Mouse (Mus musculus) liver, adult 2 months (tissue): ENCODE data around the gene Kcna10. TPM values are rescaled to one million over a fixed set of nuclear protein-coding genes. Genes with fewer than 3 reads are reported as not detected.

Source experiments
- DNase-seq: peaks from one replicate; pipeline ENCODE4 v3.0.0-alpha.2; 2011; ENCODE audit warnings: low read depth, low spot score; ENCODE audit errors: extremely low read depth
- H3K27ac ChIP-seq: fragments of 200-500 bp; replicated peaks from 2 replicates; pipeline ENCODE4 v1.5.1; 2012; ENCODE audit warnings: low read depth, mild to moderate bottlenecking, control low read depth, inconsistent platforms, low read length; ENCODE audit not compliant: insufficient read depth
- H3K27me3 ChIP-seq: fragments of 200-500 bp; 2 replicates; pipeline ENCODE4 v1.6.1; 2012; ENCODE audit warnings: mild to moderate bottlenecking, moderate library complexity, low read length, inconsistent platforms; ENCODE audit not compliant: control insufficient read depth, insufficient read depth
- H3K36me3 ChIP-seq: fragments of 200-500 bp; 2 replicates; pipeline ENCODE4 v1.6.1; 2012; ENCODE audit warnings: low read length, inconsistent platforms; ENCODE audit not compliant: control insufficient read depth, insufficient read depth
- H3K4me1 ChIP-seq: fragments of 200-500 bp; 2 replicates; pipeline ENCODE4 v1.6.1; 2011; ENCODE audit warnings: low read length; ENCODE audit not compliant: control insufficient read depth, insufficient read depth
- H3K4me3 ChIP-seq: fragments of 200-500 bp; 2 replicates; pipeline ENCODE4 v1.5.1; 2011; ENCODE audit warnings: low read depth, mild to moderate bottlenecking, control low read depth, low read length, moderate library complexity; ENCODE audit not compliant: insufficient read depth
- H3K79me2 ChIP-seq: fragments of 200-500 bp; 2 replicates; pipeline ENCODE4 v1.6.1; 2012; ENCODE audit warnings: inconsistent platforms, mild to moderate bottlenecking, low read length, moderate library complexity; ENCODE audit not compliant: control insufficient read depth, insufficient read depth
- H3K9ac ChIP-seq: fragments of 200-500 bp; 2 replicates; pipeline ENCODE4 v1.6.1; 2012; ENCODE audit warnings: low read depth, mild to moderate bottlenecking, control low read depth, inconsistent platforms, low read length
- CTCF ChIP-seq: fragments of 200-500 bp; IDR thresholded peaks from 2 replicates; pipeline ENCODE4 v1.5.1; 2011; ENCODE audit warnings: low read depth, low read length, control low read depth
- POLR2A ChIP-seq: fragments of 200-500 bp; IDR thresholded peaks from 2 replicates; pipeline ENCODE4 v1.6.1; 2011; ENCODE audit warnings: low read length, control low read depth; ENCODE audit not compliant: insufficient read depth; ENCODE audit errors: extremely low read depth
- WGBS: fragments of 180-500 bp; shearing (Covaris S2); methylation state at CpG from one replicate; pipeline ENCODE4 v1.1.7; 2018; 5-methylcytosine and 5-hydroxymethylcytosine counted together
- polyA plus RNA-seq: library from polyadenylated mRNA; depleted of rRNA; stranded (reverse); fragments of >200 nt; gene quantifications from 2 replicates; pipeline ENCODE4 v1.2.3, GENCODE M21; 2012
- total RNA-seq: library from RNA; depleted of rRNA; stranded (reverse); fragments of >200 nt; gene quantifications from 2 replicates; pipeline ENCODE4 v1.2.3, GENCODE M21; 2014

Gene Kcna10
- total and polyA plus RNA-seq, 2 experiments = not detected

DNA sequence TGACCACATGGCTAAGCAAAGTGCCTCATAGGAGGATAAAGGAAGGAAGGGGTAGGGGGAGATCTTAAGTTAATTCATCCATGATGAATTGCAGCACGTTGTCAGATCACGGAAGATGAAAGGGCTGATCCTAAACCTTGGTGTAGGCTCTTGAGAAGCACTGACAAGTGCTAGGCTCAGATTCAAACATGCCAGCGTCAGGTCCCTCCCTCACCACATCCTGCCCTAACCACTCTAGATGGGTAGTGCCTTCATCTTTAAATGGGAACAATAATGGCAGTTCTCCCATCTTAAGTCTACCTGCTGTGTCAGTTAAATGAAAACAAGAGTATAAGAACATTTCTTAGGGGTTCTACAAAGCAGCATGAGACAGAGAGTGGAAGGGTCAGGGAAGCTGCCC is 2.7 kb downstream of the Kcna10 start:
- Histone ChIP-seq H3K4me3 (no peak overlapping the region), H3K79me2 (no peaks in the 10 kb centered on the region), H3K9ac (no peak overlapping the region), H3K36me3 (no peaks in the 10 kb centered on the region), H3K27me3 (no peaks in the 10 kb centered on the region), H3K4me1 (no peaks in the 10 kb centered on the region), H3K27ac (no peak overlapping the region)
- TF ChIP-seq CTCF (no peak), POLR2A (no peak)
- WGBS = 72% methylated on average over 3 of the region's 3 CpGs
- no peak for DNase-seq

DNA sequence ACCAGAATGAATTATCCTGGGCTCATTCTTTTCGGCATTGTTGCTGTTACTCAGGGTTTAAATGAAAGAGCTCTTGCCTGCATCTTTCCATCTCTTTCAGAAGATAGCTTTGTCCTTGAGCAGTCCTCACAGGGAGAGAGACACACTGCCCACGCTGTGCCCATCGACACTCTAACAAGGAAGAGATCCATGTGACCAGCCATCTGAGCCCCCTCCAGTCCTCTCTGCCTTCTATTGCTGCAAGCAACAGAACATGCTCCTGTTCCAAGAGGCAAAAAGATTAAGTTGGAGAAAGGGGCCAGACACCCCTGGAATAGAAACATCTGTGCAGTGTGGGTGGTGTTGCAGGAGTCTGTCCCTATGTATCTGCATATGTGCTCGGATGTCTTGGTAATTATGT is 4.2 kb downstream of the Kcna10 start:
- H3K4me1 ChIP-seq = no peaks in the 10 kb centered on the region
- H3K4me3 ChIP-seq = no peak overlapping the region
- H3K36me3 ChIP-seq = no peaks in the 10 kb centered on the region
- DNase-seq = no peak
- no peak for TF ChIP-seq CTCF
- no peak for TF ChIP-seq POLR2A
- 82% methylated on average over 4 of the region's 4 CpGs for WGBS
- H3K27ac ChIP-seq = no peak overlapping the region
- no peak overlapping the region for H3K9ac ChIP-seq
- H3K27me3 ChIP-seq = no peaks in the 10 kb centered on the region
- H3K79me2 ChIP-seq = no peaks in the 10 kb centered on the region

DNA sequence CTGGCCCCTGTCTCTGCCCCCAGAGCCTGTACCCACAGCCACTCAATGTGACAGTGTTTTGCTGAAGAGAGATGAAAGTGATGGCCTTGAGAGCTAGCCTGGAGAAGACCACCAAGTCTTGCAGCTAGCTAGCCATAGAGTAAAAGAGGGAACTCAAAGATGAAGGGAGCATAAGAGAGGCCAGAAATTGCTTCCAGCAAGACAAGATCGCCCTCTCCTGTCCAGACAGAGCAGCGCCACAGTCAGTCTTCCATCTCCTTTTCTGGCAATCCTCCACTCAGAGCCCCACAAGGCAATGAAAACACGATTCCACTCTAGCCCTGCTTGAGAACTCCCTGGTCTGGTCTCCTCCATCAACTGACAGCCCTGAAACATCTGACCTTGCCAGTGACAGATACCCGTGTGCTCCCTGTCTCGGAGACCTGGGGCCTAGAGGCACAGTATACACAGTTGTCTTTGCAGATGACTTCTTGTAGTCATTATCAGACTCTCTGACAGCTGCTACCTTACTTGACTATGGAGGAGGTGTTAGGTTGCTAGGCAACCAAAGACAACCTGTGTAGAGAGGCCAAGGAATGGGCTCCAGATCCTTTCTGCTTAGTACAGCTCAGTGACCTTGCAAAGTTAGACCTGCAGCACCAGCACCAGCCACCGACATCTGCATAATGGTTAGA is 5.5 kb downstream of the Kcna10 start:
- Histone ChIP-seq H3K4me3 (no peak overlapping the region), H3K36me3 (no peaks in the 10 kb centered on the region), H3K4me1 (no peaks in the 10 kb centered on the region), H3K27ac (no peak overlapping the region), H3K79me2 (no peaks in the 10 kb centered on the region), H3K9ac (no peak overlapping the region), H3K27me3 (no peaks in the 10 kb centered on the region)
- no peak for TF ChIP-seq POLR2A
- TF ChIP-seq CTCF = peak; percentile 48; the same call in 1 of the 2 replicates
- WGBS = 50% methylated on average over 6 of the region's 6 CpGs
- DNase-seq = no peak

DNA sequence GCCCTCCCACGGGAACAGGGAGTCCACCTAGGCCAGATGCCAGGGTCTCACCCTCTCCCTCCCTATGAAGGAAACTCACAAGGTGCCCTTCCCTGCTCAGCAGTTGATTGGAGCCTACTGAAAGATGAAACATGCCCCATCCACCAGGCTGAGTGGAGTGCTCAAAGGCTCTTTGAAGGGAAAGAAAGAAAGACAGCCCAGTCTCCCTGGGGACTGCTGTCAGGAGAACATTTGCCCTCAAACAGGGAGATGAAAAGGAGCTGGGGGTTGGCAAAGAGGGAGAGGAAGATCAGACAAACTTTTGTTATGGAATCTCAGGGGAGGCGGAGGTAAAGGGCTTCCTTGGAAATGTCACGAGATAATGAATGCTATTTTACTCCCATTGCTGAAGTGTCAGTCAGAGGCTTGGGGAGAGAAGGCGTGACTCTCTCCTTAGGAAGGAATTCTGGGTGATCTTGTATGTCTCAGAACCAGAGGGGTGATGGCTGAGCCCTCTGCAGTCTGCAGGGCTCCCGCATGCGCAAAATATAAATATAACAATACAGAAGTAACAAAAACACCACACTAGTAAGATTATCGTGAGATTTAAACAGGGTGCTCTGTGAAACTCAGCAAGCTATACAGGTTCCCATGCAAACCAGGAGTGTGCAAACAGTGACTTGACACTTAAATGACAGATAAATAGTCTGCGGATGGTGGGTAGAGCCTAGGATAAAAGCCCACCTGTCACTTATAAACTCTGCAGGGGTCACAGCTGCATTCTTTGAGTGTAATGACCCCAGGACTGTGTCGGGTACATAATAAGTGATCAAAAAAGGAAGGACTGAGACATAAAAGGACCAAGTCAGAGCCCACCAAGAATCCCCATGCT is 18.7 kb downstream of the Kcna10 start:
- DNase-seq = no peak
- Histone ChIP-seq H3K27me3 (no peaks in the 10 kb centered on the region), H3K4me1 (no peaks in the 10 kb centered on the region), H3K27ac (no peak overlapping the region), H3K9ac (no peak overlapping the region), H3K36me3 (no peaks in the 10 kb centered on the region), H3K4me3 (no peak overlapping the region), H3K79me2 (no peaks in the 10 kb centered on the region)
- WGBS = 70% methylated on average over 9 of the region's 9 CpGs
- TF ChIP-seq CTCF (no peak), POLR2A (no peak)

DNA sequence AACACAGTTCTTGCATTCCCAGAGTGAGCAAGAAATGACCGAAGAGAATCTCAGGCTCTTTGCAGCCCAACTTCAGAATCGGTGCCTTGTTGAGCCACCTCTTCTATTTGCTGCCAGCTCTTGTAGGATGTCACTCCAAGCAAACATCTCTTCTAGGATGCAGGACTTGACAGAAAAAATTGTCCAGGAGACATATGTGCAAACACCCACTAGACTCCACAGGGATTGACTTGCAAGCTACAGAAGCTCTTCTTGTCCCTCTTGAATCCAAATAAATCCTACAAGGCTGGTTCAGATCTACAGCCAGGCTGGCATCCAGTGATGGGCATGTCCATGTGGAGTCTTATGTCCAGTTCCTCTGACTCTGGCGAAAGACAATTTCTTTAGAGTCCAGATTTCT is 21.6 kb downstream of the Kcna10 start:
- Histone ChIP-seq H3K27me3 (no peaks in the 10 kb centered on the region), H3K79me2 (no peaks in the 10 kb centered on the region), H3K4me3 (no peak overlapping the region), H3K4me1 (no peaks in the 10 kb centered on the region), H3K9ac (no peak overlapping the region), H3K27ac (no peak overlapping the region), H3K36me3 (no peaks in the 10 kb centered on the region)
- WGBS = 73% methylated on average over 3 of the region's 3 CpGs
- no peak for TF ChIP-seq CTCF
- TF ChIP-seq POLR2A = no peak
- DNase-seq = no peak

DNA sequence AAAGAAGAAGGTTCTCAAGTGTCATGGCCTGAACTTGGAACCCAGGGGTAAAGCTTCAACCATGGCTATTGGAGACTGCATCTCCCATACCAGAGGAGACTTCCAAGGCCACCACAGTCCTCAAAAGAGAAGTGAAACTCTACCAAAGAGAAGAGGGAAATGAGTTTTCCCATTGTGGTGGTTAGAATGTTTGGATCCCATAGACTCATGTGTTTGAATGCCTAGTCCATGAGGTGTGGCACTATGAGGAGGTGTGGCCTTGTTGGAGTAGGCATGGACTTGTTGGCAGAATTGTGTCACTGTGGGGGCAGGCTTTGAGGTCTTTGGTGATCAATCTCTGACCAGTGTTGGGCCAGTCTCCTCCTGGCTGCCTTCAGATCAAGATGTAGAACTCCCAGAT is 22.3 kb downstream of the Kcna10 start:
- H3K9ac ChIP-seq = no peak overlapping the region
- no peaks in the 10 kb centered on the region for H3K27me3 ChIP-seq
- H3K4me1 ChIP-seq = no peaks in the 10 kb centered on the region
- TF ChIP-seq POLR2A (no peak), CTCF (no peak)
- no peaks in the 10 kb centered on the region for H3K36me3 ChIP-seq
- H3K27ac ChIP-seq = no peak overlapping the region
- no peaks in the 10 kb centered on the region for H3K79me2 ChIP-seq
- H3K4me3 ChIP-seq = no peak overlapping the region
- no peak for DNase-seq
